Mouse (Mus musculus) myocyte (in vitro differentiated cells): ENCODE results near the gene Crlf1. TPM values are rescaled to one million over a fixed set of nuclear protein-coding genes. Genes with fewer than 3 reads are reported as not detected.

Source experiments
- H3K27me3 ChIP-seq: one replicate; pipeline ENCODE4 v1.6.1; 2011; ENCODE audit not compliant: control insufficient read depth, insufficient read depth, insufficient read length
- H3K36me3 ChIP-seq: one replicate; pipeline ENCODE4 v1.6.1; 2011; ENCODE audit not compliant: control insufficient read depth, insufficient read depth
- H3K4me2 ChIP-seq: one replicate; pipeline ENCODE4 v1.6.1; 2011; ENCODE audit warnings: low read depth, control low read depth
- H3K4me3 ChIP-seq: one replicate; pipeline ENCODE4 v1.5.1; 2011; ENCODE audit warnings: mild to moderate bottlenecking, control low read depth, moderate library complexity
- H3K79me2 ChIP-seq: one replicate; pipeline ENCODE4 v1.6.1; 2011; ENCODE audit not compliant: control insufficient read depth, insufficient read depth
- H3ac ChIP-seq: one replicate; pipeline ENCODE4 v1.6.1; 2011; ENCODE audit not compliant: control insufficient read depth, insufficient read length
- CEBPB ChIP-seq: IDR thresholded peaks from 2 replicates; pipeline ENCODE4 v1.6.1; 2011; ENCODE audit warnings: mild to moderate bottlenecking, moderate library complexity; ENCODE audit not compliant: poor library complexity, insufficient read depth, severe bottlenecking
- E2F4 ChIP-seq: IDR thresholded peaks from one replicate; pipeline ENCODE4 v1.6.1; 2011; ENCODE audit warnings: mild to moderate bottlenecking, control low read depth, moderate library complexity; ENCODE audit not compliant: insufficient read depth
- MAX ChIP-seq: IDR thresholded peaks from one replicate; pipeline ENCODE4 v1.6.1; 2011; ENCODE audit warnings: low read depth, mild to moderate bottlenecking, control low read depth
- MYOD1 ChIP-seq, 3 experiments: IDR thresholded peaks; one replicate each; pipeline ENCODE4 v1.6.1; 2011; ENCODE audit warnings: control low read depth in 2 of 3, low read depth in 2 of 3, mild to moderate bottlenecking in 2 of 3, moderate library complexity in 1 of 3; ENCODE audit not compliant: insufficient read length in 2 of 3, control insufficient read depth in 1 of 3
- MYOG ChIP-seq, 3 experiments: IDR thresholded peaks; one replicate each; pipeline ENCODE4 v1.6.1; 2011; ENCODE audit warnings: control low read depth in 2 of 3, low read depth in 2 of 3, mild to moderate bottlenecking in 2 of 3; ENCODE audit not compliant: insufficient read length in 2 of 3, control insufficient read depth in 1 of 3, insufficient read depth in 1 of 3
- POLR2A ChIP-seq: IDR thresholded peaks from one replicate; pipeline ENCODE4 v1.6.1; 2011; ENCODE audit warnings: low read depth, mild to moderate bottlenecking, control low read depth, moderate library complexity; ENCODE audit not compliant: insufficient read length
- POLR2AphosphoS2 ChIP-seq: IDR thresholded peaks from one replicate; pipeline ENCODE4 v1.6.1; 2011; ENCODE audit warnings: low read depth, control low read depth; ENCODE audit not compliant: insufficient read length
- REST ChIP-seq: IDR thresholded peaks from one replicate; pipeline ENCODE4 v1.6.1; 2011; ENCODE audit warnings: mild to moderate bottlenecking, control low read depth, moderate library complexity; ENCODE audit not compliant: insufficient read depth, insufficient read length
- SRF ChIP-seq: IDR thresholded peaks from one replicate; pipeline ENCODE4 v1.6.1; 2011; ENCODE audit warnings: low read depth; ENCODE audit not compliant: control insufficient read depth, insufficient read length
- TCF12 ChIP-seq: IDR thresholded peaks from one replicate; pipeline ENCODE4 v1.6.1; 2011; ENCODE audit warnings: mild to moderate bottlenecking, control low read depth; ENCODE audit not compliant: poor library complexity, insufficient read depth, severe bottlenecking
- TCF3 ChIP-seq: IDR thresholded peaks from one replicate; pipeline ENCODE4 v1.6.1; 2011; ENCODE audit warnings: low read depth, control low read depth; ENCODE audit not compliant: insufficient read length
- USF1 ChIP-seq: IDR thresholded peaks from one replicate; pipeline ENCODE4 v1.6.1; 2011; ENCODE audit warnings: low read depth, mild to moderate bottlenecking, control low read depth, moderate library complexity
- polyA plus RNA-seq: library from polyadenylated mRNA; unstranded; fragments of >200 nt; fragmentation: generic; extraction: Trizol; gene quantifications from one replicate; pipeline ENCODE4 v1.2.1, GENCODE M21; 2012; ENCODE audit warnings: missing spikeins

The Crlf1 gene
- polyA plus RNA-seq, 1 experiment = 99.1 TPM

DNA sequence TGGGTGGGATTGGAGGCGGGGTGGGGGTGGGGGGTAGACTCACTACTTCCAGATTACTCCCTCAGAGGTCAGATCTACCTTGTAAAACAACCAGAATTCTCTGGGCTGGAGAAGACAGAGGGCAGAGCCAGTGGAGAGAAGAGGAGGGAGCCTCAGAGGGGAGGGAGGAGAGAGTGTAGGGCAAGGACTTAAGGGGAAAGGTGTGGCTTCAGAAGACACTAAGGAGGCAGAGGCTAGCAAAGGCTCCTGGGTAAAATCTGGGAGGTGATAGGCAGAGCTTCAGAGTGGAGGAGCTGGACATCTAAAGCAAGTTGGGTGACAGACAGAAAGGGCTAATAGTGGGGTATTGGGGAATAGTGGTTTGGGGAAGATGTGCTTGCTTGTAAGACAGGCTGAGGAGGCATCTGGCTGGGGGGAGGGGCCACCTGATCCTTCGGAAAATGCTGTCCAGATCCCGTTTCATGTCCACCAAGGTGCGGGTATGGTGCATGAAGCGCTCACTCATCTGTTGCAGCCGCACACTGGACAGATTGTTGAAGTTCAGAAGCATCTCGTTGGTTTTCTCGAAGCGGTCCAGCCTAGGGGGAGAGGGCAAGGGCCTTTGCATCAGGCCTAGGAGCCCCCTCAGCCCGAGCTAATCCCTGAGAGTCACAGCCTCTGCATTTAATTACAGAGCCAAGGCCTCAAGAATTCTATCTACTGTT lies 25.1 kb downstream of the Crlf1 start:
- H3K36me3 ChIP-seq = peaks cover 11% of the 10 kb centered on the region

DNA sequence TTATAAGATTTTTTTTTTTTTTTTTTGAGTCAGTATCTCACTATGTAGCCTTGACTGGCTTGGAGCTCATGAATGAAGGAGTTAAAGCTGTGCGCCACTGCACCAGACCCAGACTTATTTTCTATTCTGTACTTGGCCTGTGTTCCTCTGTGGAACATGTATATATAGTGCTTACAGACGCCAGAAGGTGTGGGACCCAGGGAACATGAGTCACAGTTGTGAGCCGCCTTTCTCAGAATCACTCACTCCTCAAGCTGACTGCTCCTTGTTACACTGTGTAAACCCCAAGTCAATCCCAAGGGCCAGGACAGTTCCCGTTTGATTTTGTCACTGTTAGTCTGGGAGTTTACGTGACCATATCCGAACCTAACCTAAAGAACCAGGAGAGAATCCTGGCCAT lies 26.1 kb downstream of the Crlf1 start:
- no peaks in the 10 kb centered on the region for H3K79me2 ChIP-seq
- TF ChIP-seq TCF3 (no peak), REST (no peak), POLR2AphosphoS2 (no peak), E2F4 (no peak), MYOG (IDR thresholded peaks at IDR 0.05; ENCODE audit: control insufficient read depth in 1 of 3, insufficient read depth in 1 of 3, insufficient read length in 2 of 3, low read depth in 2 of 3) (no peak), USF1 (no peak), MAX (no peak), POLR2A (no peak), TCF12 (no peak), CEBPB (no peak), MYOD1 (IDR thresholded peaks at IDR 0.05; ENCODE audit: control insufficient read depth in 1 of 3, insufficient read length in 2 of 3, low read depth in 2 of 3) (no peak)

More for the DNA sequence above, 25.1 kb downstream of the Crlf1 start:
- no peaks in the 10 kb centered on the region for H3K27me3 ChIP-seq
- TF ChIP-seq POLR2AphosphoS2 = peak; percentile 70
- TF ChIP-seq TCF3 = no peak
- H3K4me2 ChIP-seq = no peak overlapping the region
- no peak overlapping the region for H3K4me3 ChIP-seq
- no peaks in the 10 kb centered on the region for H3K79me2 ChIP-seq
- H3ac ChIP-seq = no peak overlapping the region

DNA sequence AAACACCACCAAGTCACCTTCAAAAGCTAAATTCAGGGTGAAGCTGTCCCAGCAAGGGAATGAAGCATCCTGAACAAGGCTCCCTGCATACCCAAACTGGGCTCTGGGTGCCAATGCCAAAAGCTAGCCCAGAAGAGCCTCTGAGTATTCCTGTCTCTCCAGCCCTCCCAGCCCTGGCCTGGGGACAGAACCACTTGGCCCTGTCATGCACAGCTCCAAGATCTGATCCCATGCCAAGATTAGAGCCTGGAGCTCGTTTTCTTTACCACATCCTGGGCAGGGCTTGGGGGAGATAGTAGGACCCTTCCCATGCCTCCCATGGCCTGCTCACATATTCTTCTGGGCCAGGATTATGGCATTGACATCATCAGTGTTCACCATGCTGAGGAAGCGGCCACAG lies 26.6 kb downstream of the Crlf1 start:
- no peaks in the 10 kb centered on the region for H3K27me3 ChIP-seq
- no peaks in the 10 kb centered on the region for H3K79me2 ChIP-seq
- no peak overlapping the region for H3ac ChIP-seq
- peaks cover 11% of the 10 kb centered on the region for H3K36me3 ChIP-seq
- TF ChIP-seq TCF3 (no peak), USF1 (no peak), REST (no peak), MYOD1 (IDR thresholded peaks at IDR 0.05; ENCODE audit: control insufficient read depth in 1 of 3, insufficient read length in 2 of 3, low read depth in 2 of 3) (no peak), MYOG (IDR thresholded peaks at IDR 0.05; ENCODE audit: control insufficient read depth in 1 of 3, insufficient read depth in 1 of 3, insufficient read length in 2 of 3, low read depth in 2 of 3) (no peak), POLR2AphosphoS2 (no peak), MAX (no peak), TCF12 (no peak), SRF (no peak), CEBPB (no peak), E2F4 (no peak), POLR2A (no peak)
- H3K4me3 ChIP-seq = no peak overlapping the region
- H3K4me2 ChIP-seq = no peak overlapping the region

More for the DNA sequence above, 26.1 kb downstream of the Crlf1 start:
- H3K4me3 ChIP-seq = no peak overlapping the region
- no peak overlapping the region for H3ac ChIP-seq
- peaks cover 11% of the 10 kb centered on the region for H3K36me3 ChIP-seq
- H3K27me3 ChIP-seq = no peaks in the 10 kb centered on the region
- no peak overlapping the region for H3K4me2 ChIP-seq

DNA sequence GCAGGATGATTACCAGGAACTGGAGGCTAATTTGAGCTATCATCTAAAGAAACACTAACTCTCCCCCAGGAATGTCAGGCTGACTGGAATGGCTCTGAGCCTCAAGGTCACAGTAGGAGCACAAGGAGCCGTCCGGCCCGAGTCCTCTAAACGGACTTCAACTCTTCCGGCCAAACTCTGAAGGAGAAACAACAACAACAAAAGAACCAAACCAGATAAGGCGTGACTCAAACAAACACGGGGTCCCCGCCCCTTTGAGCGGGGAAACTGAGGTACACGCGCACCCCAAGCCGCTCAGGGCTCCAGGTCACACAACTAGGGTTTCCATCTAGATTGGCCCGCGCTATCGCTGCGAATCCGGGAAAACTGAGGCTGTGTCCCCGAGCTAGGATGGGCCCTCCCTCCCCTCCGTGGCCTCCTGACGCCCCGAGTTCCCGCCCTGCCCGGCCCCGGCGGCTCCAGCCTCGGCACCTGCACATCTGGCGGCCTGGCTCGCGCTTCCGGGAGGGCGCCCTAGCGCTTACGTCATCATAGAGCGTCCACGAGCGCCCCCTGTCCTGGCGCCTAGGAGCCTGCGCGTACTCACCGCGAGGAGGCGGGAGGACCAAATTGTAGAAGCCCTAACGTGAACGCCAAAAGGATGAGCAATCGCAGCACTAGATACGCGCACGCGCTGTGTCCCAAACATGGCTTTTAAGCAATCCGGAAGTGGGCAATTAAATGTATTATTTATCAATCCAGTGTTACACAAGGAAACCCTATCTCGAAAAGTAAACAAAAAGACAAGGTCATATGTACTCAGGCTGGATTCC lies 29.8 kb downstream of the Crlf1 start:
- Histone ChIP-seq H3K27me3 (no peaks in the 10 kb centered on the region), H3K4me2 (peak overlapping the region; percentile 93), H3K36me3 (peaks cover 7% of the 10 kb centered on the region), H3ac (no peak overlapping the region), H3K4me3 (peak overlapping the region; percentile 47), H3K79me2 (no peaks in the 10 kb centered on the region)
- TF ChIP-seq MYOG (IDR thresholded peaks at IDR 0.05; ENCODE audit: control insufficient read depth in 1 of 3, insufficient read depth in 1 of 3, insufficient read length in 2 of 3, low read depth in 2 of 3) (peak in 1 of 3 experiments; percentile 36), MAX (no peak), E2F4 (peak; percentile 69), TCF3 (no peak), TCF12 (no peak), USF1 (no peak), MYOD1 (IDR thresholded peaks at IDR 0.05; ENCODE audit: control insufficient read depth in 1 of 3, insufficient read length in 2 of 3, low read depth in 2 of 3) (no peak), POLR2AphosphoS2 (peak; percentile 75), CEBPB (0 out of 2 replicates have a peak, but pooled peaks have one; percentile 13), POLR2A (peak; percentile 64), SRF (peak; percentile 80), REST (no peak)
